Mouse (Mus musculus) gastrocnemius, postnatal 10 days (tissue): ENCODE measurements at regions not wholly inside any gene's neighbourhood (a gene's known extent, or its start where the extent isn't known, plus 50 kb on each side); places are given as distances from the start of the nearest gene placed in this dataset.
A peak's percentile ranks its signal among the peaks of the same experiment; 100 is the strongest.

Experiments
- DNase-seq: peaks from one replicate; pipeline ENCODE4 v3.0.0; 2021; ENCODE audit warnings: mixed read lengths

GRCm38 (mm10) chr1:184456727-184457126 lies 275.7 kb downstream of the Hlx start:
- no peak for DNase-seq

- no peak for DNase-seq
Observed at GRCm38 (mm10) chr1:184454381-184454780, 278.0 kb downstream of the Hlx start.

- DNase-seq = no peak
Observed at GRCm38 (mm10) chr1:184453673-184454072, 278.7 kb downstream of the Hlx start.

GRCm38 (mm10) chr1:184453061-184453460 lies 279.4 kb downstream of the Hlx start:
- DNase-seq = no peak

DNA sequence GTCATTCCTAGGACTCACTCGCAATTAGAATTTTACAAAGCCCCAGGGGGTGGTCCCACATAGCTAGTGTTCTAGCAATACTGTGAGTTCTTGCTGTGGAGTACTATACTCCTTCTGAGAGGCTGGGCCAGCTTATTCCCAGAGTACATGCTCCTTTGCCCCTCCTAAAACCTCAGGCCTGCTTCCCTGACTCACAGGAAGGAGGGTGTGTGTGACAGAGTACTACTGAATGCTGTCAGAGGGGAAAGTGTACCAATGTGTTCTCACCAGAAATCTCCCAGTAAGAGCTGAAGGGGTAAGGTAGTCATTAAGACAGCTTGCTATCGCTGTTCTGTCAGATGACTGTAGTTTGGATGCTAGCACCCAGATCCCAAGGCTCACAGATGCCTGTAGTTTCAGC lies 280.7 kb downstream of the Hlx start:
- DNase-seq = no peak

DNA sequence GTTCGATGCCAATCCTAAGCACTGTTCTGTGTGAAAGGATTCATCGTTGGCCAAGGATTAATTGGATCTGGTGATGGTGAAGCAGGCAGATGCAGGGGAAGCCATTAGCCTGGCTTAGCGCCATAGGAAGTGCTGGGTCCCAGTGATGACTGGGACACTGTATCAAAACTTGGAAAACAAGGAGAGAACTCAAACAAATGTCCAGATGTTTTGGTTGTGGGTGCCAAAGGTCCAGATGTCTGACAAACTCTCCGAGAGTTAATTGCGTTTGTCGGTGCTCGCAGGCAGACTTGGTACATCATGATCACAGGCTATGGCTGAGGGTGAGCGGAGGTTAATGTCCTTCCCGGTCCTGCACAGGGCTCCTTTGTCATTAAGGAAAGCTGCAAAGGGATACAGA lies 283.4 kb downstream of the Hlx start:
- peak; percentile 51 for DNase-seq

- DNase-seq = peak; percentile 86
Observed at GRCm38 (mm10) chr1:184447911-184448310, 284.5 kb downstream of the Hlx start.

GRCm38 (mm10) chr1:184447161-184447667 lies 285.2 kb downstream of the Hlx start:
- no peak for DNase-seq

GRCm38 (mm10) chr1:184444189-184444588 lies 288.2 kb downstream of the Hlx start:
- DNase-seq = no peak

- DNase-seq = no peak
Observed at GRCm38 (mm10) chr1:184442701-184443100, 289.7 kb downstream of the Hlx start.

- DNase-seq = no peak
Observed at GRCm38 (mm10) chr1:184441005-184441557, 291.3 kb downstream of the Hlx start.

DNA sequence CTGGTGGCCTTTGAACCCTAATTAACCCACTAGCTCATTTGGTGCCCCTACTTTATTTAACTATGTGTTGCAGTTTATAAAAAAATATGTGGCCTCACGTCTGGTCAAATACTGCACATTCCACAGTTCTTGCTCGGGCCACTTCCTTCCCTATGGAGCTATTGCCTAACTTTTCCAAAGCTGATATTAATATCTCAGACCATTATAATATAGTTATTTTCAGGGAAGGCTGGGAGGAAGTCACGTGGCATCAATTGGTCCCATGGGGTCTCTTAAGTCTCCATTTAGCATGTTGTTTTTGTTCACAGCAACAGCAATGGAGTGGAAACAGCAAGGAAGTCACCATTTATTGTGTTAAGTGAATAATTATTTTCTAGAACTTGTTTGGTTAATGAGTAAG lies 292.9 kb downstream of the Hlx start:
- DNase-seq = no peak

DNA sequence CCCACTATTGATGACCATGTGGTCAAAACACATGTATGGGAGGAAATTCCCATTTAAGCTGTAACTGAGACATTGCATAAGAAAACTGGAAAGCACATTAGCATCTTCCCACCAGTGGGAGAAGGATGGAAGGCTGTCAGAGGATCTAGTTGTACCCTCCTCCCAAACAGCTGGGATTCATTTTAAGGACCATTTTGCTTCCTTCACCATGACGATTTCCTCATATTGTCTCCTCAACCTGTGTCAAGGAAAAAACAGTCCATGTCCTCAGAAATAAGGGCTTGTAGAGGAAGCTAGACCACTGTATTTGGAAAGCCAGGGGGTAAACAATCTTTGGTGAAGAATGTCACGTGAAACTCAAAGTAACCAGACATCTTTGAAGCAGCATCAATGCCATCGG lies 296.0 kb downstream of the Hlx start:
- no peak for DNase-seq

GRCm38 (mm10) chr1:184428612-184429011 lies 303.8 kb downstream of the Hlx start:
- DNase-seq = no peak

DNA sequence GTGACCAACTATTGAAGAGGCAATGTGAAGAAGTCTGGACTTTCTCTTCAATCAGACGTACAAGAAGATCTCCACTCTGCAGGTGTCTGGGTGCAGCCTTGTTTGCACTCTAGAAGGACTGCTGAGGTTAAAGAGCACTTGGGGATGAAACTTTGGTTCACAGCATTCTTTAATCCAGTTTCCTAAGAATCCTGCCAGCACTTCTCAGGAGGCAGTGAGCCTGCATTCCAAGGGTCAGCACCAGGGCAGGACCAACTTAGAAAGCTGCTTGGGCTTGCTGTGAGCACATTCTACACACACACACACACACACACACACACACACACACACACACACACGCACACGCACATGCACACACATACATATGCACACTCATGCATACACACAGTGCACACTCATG lies 304.4 kb downstream of the Hlx start:
- no peak for DNase-seq

GRCm38 (mm10) chr1:184425694-184426093 lies 306.7 kb downstream of the Hlx start:
- no peak for DNase-seq

GRCm38 (mm10) chr1:184424035-184424434 lies 308.4 kb downstream of the Hlx start:
- DNase-seq = no peak

- DNase-seq = no peak
Observed at GRCm38 (mm10) chr1:184412596-184412995, 319.8 kb downstream of the Hlx start.

DNA sequence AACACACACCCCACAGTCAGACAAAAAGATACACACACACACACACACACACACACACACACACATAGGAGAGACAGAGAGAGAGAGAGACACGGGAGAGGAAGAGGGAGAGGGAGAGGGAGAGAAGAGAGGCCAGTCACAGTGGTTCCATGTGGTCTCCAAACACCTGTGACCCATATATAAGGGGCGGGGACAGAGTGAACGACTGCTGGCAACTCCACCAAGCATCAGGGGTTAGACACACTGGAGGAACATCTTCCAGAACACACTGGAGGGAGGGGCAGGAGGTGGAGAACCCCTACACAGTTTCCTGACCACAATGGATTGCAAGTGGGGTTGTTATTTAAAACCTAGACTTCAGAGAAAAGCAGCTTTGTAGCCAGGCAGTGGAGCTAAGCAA lies 321.4 kb downstream of the Hlx start:
- no peak for DNase-seq

DNA sequence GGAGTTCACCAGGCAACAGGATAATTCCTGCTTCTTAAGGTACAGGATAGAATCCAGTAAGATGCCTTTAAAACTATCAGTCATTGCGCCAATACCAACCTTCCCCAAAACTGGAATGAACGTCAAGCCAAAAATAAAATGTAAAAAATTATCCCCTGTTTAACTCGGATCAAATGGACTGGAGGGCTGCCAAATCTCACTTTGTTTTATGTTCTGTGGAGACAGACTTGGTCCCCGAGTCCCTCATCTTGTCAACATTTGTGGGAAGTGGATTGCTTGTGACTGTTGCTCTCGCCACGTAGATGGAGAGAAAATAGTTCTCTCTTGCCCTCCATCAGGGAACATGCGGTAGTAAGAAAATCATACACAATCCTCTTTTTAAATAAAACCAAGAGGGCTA lies 322.4 kb downstream of the Hlx start:
- no peak for DNase-seq

- DNase-seq = no peak
Observed at GRCm38 (mm10) chr1:184402985-184403384, 329.4 kb downstream of the Hlx start.

- peak; percentile 68 for DNase-seq
Observed at GRCm38 (mm10) chr1:184395215-184395614, 337.2 kb downstream of the Hlx start.

DNA sequence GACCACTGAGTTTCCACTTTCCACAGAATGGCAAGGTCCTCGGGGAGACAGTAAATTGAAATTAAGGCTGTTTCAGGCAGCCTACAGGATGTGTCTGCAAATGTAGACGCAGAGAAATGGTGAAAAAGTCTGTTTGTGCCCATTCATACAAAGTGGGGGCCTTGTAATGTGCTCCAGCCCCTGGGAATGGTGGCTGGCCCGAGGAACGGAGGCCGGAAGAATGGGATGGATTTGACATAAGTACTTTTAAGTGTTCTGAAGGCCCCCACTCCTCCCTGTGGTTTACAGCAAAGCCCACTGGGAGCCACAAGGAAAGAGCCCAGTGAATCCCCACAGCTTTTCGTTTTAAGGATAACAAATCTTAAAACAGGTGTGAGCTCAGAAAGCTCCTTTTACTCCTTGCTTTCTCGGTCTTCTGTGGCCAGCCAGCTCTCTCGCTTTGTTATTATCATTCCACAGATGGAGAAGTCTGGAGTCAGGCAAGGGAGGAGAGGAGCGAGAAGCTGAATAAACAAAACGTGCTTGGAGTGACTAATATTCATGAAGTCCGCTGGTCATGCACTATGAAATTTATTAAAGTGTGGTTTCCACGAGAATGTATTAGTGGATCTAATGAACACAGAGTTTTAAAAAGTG lies 337.7 kb downstream of the Hlx start:
- DNase-seq = no peak

- DNase-seq = no peak
Observed at GRCm38 (mm10) chr1:184384088-184384823, 348.2 kb downstream of the Hlx start.
